Mouse (Mus musculus) embryo, embryonic 9.5 days (tissue): ENCODE data around the gene Pdzph1.
A peak's percentile ranks its signal among the peaks of the same experiment; 100 is the strongest.

Experiments
- DNase-seq: peaks from one replicate; pipeline ENCODE4 v3.0.0-alpha.2; 2017; ENCODE audit errors: extremely low spot score

The Pdzph1 gene

DNA sequence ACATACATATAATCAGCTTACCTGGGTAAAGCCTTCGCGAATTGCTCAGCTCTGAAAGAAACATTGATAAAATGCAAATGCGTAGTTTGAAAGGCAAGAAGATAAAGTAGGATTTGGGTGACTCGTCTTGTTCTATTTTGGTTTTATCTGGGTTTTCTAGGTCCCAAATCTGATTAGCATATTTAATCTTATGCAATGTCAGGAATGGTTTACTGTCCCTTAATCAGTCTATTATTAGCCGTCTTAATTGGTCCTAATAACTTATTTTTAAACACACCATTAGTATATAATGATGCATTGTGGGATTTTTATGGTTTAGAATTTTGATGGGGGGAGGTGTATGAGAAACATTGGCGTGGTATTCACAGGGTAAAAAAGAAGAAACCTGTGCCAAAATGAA is at the start of gene Pdzph1:
Pdzph1 (minus strand) TSS at position 101 of the 400 bp plus-strand sequence.
- no peak for DNase-seq

DNA sequence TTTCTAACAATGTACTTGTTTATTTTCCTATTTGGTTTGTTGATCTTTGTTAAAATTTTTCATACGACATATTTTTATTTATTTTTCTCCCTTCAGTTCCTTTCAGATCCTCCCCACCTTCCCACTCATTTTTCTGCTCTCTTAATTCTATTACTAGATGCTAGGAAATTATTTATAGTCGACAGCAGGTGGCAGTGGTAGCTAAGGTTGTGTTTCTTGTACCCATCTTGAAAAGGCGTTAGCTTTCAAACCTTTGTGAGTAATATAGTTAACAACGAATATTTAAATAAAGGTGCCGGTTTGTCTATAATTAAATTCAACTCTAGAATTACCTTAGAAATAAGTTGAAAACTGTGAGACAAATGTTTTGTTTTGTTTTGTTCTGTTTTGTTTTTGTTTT is 48.6 kb upstream of the Pdzph1 start:
- no peak for DNase-seq

DNA sequence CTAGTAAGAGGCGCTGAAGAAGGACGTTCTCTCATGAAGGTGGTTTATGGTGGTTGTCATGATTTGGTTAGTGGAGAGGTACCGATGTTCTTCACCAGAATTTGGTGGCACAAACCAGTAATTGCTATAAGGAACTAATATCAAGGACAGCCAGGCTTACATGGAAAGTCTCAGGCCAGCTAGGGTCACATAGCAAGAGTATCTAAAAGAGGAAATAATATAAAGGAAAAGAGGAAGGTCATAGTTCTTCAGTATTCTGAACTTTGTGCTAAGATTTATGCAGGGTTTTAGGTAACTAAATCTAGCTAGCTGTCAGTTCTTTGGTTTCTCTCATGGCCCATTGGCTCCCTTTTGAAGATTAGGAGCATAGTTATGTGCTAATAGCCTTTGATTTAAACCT is 42.3 kb upstream of the Pdzph1 start:
- no peak for DNase-seq

DNA sequence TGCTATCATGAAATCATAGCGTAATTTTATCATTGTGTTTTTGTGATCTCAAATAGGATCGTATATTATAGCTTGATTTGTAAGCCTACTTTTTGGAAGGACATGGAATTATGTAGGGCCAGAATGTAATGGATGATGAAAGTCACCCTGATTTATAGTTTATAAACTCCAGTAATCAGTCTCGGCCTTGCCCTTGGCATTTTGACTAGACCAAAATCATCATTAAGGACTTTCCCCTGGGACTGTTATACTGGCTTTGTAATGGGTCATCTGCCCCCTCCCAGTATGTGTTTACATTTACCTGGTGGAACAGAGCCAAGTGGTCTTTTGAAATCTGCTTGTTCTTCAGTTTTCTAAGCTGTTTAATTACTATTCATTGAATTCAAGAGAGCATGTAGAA is 35.2 kb upstream of the Pdzph1 start:
- DNase-seq, result no peak

DNA sequence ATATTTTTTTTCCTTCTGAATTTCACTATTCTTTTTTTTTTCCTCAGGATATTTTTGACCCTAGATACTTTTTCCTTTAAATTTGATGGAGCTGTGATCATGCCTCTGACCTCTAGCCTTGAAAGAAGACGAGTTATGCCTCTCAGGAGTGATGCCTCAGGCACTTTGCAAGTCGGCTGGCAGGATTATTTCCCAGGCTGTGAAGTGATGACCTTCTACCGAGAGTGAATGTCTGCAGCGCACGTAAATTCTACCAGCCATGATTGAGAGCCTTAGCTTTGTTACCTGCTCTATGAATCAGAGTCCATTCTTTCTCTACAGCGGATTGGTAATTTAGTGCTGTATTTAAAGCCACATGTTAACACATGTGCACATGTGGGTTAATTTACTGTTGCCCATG is 33.3 kb upstream of the Pdzph1 start:
- no peak for DNase-seq

DNA sequence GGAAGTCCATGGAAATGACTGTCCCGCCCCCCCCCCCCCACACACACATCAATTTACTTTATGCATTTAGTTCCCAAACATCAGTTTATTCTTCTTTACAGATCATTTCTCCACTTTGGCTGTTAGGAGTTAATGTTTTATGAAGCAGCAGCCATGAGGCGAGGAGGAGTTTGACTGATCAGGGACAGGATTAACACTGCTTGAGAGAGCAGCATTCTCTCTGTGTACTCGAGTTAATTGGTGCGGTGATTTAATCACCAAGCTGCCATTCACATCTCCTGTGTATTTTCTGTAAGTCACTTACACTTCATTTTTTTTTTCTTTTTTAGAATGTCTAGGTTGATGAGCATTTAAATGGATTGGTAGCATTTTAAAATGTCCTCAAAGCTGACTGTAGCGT is 32.8 kb upstream of the Pdzph1 start:
- DNase-seq, result no peak

DNA sequence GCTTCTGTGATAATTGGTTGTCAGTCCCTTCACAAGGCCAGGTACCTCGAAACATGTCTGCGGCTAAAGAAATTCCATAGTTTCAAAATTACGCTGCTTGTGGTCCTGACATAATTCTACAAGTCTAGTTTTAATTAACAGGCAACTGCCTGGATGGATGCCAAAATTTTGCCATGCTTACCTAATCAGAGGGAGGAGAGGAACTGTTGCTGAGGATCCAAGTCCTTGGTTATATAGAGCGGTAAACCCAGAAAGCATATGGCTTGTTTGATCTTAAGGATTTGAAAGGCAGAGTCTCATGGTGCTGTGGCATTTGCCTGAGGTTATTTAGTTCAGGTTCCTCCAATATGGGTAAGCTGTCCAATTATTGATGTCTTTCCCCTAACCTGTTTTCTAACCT is 27.5 kb upstream of the Pdzph1 start:
- no peak for DNase-seq

DNA sequence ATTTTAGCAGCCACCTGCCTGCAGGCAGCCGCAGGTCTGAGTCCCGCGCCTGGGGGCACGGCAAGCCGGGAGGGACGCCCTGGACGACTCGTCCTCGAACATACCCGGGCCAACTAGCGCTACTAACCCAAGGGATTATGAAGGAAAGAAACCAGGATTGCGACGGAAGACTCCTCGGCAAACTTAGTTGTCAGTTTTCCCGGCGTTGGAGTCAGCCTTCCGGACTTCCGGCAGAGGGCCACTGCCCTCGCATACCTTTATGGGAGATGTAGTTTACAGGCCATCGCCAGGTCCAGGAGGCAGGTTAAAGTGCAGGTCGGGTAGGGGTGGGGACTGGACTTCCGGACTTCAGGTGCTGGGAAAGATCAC is 21.9 kb upstream of the Pdzph1 start, which contains the start of gene Nudt12:
Nudt12 (minus strand) TSS at position 282 of the 369 bp plus-strand sequence.
- DNase-seq, result peak; percentile 70

DNA sequence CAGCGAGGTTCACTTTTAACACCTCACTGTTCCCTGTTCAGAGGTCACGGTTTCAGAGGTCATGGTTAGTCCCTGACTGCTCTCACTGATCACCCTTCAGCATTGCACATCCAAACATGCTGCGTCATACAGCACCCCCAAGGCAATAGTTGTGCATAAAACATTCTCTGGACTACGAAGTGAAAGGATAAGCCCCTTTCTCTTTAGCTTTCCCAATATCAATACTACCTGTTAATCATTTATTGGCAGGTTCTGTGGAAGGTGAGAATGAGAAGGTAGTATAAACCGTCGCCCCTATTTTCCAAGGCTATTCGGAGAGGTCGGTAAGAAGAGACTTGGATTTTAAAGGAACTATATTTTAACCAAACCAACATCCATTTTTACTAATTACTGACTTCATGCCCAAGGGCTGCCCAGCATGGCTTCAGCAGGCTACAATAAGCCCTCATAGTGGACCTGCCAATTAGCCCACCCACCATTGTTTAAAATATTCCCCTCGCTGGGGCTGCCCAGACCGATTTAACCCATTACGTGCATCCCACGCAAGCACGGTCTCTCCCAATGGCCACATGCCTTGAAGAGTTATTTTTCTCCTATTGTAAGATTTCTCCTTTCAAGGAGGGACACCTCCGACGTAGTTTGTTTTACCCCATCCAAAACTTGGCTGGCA is 21.4 kb upstream of the Pdzph1 start:
- no peak for DNase-seq

DNA sequence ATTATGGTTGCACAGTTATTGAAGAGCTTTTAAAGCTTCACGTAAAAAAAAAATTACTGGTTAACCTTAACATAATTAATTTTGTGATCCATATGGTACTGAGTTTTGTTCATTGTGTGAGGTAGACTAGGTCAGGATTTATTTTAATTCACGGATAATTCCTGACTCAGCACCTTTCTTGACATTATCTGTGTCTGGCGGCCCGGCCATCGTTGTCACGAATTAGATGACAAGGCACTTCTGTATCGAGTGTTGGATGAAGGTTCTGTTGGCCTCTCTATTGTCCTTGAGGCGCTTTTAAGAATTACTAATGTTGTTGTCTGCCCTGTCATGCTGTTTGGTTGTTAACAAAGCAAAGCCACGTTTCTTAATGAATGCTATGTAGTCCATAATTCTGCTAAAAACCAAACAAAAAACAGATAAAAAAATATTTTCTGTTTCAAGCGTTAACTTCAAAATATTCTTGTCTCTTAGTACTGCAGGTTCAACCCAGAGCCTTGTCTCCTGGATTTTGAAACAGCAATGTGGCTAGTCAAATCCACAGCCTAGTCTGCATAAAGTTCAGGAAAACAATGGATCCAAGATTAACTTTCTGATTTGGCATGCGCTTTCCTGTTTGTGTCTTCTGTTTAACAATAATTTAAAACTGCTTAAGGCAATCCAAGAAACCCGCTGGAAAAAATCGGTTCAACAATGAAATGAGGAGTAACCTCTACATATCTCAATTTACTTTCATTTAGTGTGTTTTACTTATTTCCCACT is 20.6 kb upstream of the Pdzph1 start:
- DNase-seq, result no peak

DNA sequence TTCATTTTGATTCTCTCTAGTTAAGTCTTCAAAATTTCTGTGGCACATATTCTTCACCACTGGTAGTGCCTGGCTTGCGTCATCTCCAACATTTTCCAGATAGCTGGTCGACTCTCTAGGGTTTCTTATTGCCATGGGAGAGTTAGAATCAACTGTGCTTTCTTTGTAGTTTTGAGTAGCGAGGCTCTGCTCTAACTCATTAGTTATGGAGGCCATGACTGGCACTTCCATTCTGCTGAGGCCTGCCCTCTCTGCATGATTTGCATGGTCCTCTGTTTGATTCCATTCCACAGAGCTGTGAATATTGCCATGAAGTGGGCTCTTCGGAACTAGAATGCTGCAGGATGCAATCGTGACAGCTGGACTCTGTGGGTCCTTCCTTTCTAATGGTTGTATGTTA is 17.9 kb downstream of the Pdzph1 start:
- DNase-seq, result no peak

DNA sequence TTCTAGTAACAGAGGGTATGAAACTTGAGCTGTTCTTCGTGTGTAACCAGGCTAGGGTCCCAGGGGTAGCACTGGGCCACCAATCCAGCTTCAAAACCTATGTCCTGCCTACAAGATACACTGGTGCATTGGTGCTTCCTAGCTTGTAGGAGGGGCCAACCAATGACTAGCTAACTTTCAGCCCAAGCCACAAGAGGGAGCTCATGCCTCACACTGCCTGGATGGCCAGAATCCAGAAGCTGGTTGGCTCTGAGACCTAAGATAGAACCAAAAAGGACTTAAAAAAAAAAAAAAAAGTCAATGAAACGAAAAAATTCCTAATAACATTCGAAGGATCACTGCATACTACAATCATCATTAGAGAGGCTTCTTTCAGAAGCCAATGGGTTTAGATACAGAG is 31.3 kb downstream of the Pdzph1 start:
- peak; percentile 32 for DNase-seq

DNA sequence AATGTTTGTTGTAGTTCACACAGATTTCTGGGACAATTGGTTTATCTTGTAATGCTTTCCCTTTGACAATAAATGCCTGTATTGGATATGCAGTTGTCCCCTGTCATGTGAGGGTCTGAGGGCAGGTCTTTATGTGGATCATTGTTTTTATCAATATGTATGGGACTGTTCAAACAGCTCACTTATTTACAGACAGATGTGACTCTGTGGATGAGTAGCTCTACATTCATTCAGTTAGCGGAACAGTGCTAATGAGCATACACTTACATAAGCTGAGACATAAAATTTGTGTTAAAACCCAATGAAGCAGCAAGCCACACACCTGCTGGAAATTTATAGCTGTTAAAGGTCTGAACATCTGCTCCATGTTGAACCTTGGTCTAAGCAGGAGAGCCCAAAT is 34.1 kb downstream of the Pdzph1 start:
- no peak for DNase-seq

DNA sequence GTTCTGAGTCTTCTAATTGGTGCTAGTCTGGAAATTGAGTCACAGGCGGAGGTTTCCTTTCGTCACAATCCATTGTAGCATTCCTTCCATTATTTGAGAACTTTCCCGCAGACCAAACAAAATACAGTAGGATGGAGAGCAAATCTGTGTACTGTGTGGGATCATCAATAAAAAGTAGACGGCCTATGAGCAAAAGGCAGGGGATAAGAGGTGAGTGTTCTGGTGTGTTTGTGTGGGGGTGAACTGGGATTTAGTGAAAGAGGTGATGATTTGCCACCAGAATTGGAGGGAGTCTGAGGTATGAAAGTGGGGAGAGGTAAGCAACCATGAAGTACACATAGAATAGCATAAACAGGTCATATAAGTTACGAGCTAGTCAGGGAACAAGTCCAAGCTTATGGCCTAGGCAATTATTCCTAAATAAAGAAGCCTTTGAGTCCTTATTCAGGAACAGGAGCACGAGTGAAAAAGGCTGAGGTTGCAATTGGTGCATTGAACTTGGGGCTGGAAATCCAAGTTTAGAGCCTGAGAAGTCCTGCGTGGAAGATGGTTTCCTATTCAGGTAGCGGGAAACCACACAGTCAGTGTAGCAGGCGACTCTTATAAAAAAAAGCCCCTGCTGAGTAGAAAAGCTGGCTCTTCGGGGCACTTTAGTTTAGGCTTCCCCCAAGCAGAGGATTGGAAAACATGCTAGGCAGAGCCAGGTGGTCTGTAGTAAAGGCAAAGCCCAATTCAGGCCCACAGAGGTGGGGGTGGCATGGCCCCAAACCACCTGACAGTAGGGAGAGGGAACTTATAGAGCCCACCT is 48.0 kb downstream of the Pdzph1 start:
- no peak for DNase-seq

DNA sequence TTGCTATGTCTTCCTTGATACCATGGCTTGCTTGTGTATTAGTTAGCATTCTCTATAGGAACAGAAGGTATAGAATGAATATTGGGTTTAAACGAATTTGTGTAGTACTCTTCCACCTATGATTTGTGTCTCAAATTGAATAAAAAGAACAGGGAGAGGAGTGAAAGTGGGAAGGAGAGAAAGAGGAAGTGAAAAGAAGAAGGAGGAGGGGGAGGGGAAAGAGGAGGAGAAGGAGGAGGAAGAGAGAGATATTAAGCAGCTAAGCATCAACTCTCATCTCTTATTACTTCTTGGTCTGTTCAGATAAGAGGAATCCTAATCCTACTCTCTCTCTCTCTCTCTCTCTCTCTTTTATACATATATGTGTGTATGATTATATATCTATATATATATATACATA is 52.6 kb downstream of the Pdzph1 start:
- no peak for DNase-seq

DNA sequence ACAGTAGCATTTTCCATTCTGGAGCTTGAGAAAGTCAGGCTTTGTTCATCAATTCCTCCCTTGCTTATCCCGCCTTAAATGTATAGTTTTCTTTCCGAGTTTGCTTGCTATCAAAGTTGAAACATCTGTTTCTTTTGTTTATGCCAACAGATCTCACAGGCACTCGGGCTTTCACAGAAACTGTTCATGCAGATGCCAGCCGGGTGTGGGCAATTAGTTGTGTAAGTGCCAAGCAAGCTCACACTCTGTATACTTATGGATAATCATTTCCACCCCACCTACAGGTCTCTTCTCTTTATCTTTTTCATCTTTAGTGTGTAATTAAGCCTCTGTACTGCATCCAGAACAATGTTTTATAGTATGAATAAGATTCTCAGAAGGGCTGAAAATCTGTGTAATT is 53.6 kb downstream of the Pdzph1 start:
- no peak for DNase-seq

DNA sequence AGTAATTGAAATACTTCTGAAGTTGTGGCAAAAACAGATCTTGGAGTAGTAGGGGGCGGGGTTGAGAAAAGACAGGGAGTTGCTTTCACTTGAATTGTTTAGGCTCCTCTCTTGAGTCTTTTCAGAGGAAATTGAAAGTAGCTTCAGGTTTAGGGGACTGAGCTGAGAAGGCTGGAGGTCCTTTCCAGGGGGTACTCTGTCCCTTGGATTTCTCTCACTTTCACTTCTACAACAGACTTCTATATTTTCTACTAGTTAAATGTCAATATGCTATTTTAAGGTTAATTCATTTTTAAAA is 58.2 kb downstream of the Pdzph1 start:
- DNase-seq, result no peak

DNA sequence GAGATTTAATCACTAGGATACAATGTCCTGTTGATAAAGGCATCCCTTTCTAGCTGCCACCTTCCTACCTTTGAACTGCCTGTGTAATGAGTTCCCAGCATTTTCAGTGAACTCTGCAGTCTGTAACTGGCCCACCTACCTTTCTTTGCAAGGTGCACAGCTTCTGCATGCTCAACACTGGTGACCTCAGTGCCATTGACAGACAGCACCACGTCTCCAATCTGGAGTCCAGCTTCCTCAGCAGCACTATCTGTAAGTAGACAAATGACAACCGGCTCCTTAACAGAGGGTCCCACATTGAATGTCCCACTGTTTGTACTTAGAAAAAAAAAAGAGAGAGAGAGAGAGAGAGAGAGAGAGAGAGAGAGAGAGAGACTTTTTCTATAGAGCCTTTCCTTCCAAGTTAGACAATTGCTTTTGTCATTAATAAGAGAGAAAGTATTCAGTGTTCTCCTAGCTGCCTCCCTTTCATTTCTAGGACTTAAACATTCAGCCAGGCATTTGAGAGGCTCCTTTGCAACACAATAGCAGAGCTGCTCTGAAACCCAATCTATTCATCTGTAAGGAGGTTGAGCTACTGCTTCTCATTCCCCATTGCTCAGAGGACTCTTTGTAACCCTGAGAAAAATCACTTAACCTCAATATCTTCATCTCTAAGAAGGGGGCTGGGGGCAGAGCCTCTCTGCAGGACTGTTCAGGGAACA is 58.7 kb downstream of the Pdzph1 start:
- peak; percentile 47 for DNase-seq

DNA sequence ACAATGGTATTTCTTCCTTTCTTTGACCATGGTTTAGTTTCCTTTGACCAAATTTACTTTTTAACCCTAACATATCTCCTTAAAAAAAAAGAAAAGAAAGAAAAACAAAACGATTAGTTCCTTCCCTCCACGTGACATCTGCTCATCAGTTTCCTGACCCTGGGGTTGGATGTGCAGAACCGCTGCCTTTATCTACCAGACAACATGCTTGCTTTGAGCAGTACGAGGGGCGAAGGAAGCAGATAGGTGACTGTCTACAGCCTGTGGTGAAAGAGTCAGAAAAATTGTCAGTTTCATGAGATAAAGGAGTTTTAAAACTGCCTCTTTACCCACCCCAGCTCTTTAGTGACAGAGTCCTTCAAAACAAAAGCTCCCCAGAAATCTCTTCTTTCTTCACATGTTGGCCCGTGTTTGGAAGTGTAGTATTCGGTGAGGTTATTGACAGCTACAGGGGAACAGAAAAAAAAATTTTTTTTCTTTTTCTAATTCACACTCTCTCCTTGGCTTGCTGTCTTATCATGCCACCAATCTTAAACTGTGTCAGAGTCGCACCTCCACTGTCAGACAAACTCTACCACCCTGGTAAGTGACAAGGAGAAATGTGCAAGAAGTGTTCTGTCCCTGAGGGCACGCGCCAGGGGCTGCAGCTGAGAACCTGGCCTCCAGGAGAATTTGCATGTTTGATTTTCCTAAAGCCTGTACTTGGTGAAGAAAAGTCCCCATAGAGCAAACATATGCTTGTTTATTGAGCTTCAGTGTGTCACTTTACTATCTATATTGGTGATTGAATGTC is 66.2 kb downstream of the Pdzph1 start:
- no peak for DNase-seq

DNA sequence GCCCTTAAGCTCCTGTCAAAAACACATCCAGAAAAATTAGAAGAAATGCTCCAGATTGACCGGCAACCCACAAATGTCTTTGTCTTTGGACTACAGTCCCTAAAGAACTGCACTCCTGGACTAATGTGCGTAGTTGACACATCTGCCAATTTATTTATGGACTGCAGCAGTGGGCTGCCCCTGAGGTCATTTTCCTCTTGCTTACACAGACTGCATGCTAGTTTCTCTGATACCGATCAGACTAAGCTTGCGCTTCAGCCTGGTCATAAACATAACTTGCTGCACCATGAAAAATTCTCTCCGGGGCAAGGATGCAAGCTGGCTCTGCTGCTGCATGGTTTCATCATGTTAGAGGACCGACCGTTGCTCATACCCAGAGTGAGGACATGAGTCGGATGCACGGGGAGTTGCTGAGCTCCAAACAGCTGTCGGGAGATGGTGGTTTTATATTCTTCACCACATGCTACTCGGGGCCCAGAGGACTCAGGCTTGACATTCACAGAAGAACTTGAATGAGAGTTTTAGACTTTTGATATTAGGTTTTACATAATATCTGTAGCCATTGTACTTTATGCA is 67.2 kb downstream of the Pdzph1 start:
- DNase-seq, result no peak

DNA sequence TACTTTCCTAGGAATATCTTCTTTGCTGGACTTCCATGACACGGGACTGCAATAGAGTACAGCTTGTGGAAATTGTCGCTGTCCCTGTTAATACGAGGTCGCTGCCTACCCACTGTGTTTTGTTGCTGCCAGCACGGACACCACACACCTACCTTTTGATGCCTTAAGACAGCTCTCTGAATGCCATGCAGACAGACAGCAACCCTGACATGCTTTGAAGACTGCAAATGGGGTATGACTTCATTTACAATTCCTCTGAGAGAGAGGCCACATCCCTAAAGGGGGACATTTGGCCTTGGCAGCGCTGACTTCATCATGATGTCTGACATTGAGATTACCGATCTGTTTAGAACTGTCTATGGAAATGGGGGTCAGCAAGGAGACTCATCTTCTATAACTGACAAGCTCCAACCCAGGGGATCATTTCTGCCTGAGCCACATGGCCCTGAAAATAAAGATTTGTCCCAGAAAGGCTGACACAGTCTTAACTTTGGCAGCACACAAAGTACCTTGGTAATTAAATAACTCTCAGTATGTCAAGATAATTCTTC is 67.8 kb downstream of the Pdzph1 start:
- DNase-seq, result no peak
